Mouse (Mus musculus) lung, postnatal 0 days (tissue): ENCODE measurements at regions not wholly inside any gene's neighbourhood (a gene's known extent, or its start where the extent isn't known, plus 50 kb on each side); places are given as distances from the start of the nearest gene placed in this dataset.

Experiments used
- ATAC-seq: fragments of 200-750 bp; cut with Nextera tagmentation; 2 replicates; pipeline ENCODE4 v1.8.0; 2017; ENCODE audit warnings: moderate library complexity
- DNase-seq: peaks from one replicate; pipeline ENCODE4 v3.0.0-alpha.2; 2016; ENCODE audit warnings: low spot score
- H3K27ac ChIP-seq: fragments of 300-500 bp; sonication (generic); 2 replicates; pipeline ENCODE4 v1.5.1; 2014; ENCODE audit warnings: antibody characterized with exemption, mild to moderate bottlenecking, low read length, mixed read lengths
- H3K27me3 ChIP-seq: fragments of 300-500 bp; sonication (generic); replicated peaks from 2 replicates; pipeline ENCODE4 v1.6.1; 2014; ENCODE audit warnings: low read length, mixed read lengths; ENCODE audit not compliant: insufficient read depth
- H3K36me3 ChIP-seq: fragments of 300-500 bp; sonication (generic); 2 replicates; pipeline ENCODE4 v1.6.1; 2014; ENCODE audit warnings: low read length, mixed read lengths; ENCODE audit not compliant: insufficient read depth
- H3K4me1 ChIP-seq: fragments of 300-500 bp; sonication (generic); 2 replicates; pipeline ENCODE4 v1.6.1; 2014; ENCODE audit warnings: antibody characterized with exemption, low read depth, low read length, mixed read lengths; ENCODE audit not compliant: insufficient read depth
- H3K4me2 ChIP-seq: fragments of 300-500 bp; sonication (generic); replicated peaks from 2 replicates; pipeline ENCODE4 v1.6.1; 2014; ENCODE audit warnings: low read depth, mild to moderate bottlenecking, low read length, moderate library complexity, mixed read lengths
- H3K4me3 ChIP-seq: fragments of 300-500 bp; sonication (generic); 2 replicates; pipeline ENCODE4 v1.5.1; 2014; ENCODE audit warnings: low read depth, low read length
- H3K9ac ChIP-seq: fragments of 300-500 bp; sonication (generic); replicated peaks from 2 replicates; pipeline ENCODE4 v1.6.1; 2014; ENCODE audit warnings: low read depth, mild to moderate bottlenecking
- H3K9me3 ChIP-seq: fragments of 300-500 bp; sonication (generic); 2 replicates; pipeline ENCODE4 v1.6.1; 2016; ENCODE audit warnings: low read length, mixed read lengths
- CTCF ChIP-seq: IDR thresholded peaks from 2 replicates; pipeline ENCODE4 v1.5.1; 2016; ENCODE audit warnings: antibody characterized with exemption, mild to moderate bottlenecking
- EP300 ChIP-seq: IDR thresholded peaks from 2 replicates; pipeline ENCODE4 v1.6.1; 2016; ENCODE audit warnings: antibody characterized with exemption, mild to moderate bottlenecking, control low read depth
- WGBS: fragments of 180-500 bp; shearing (Covaris S2); extraction: QIAGEN DNeasy Blood & Tissue Kit; methylation state at CpG from one replicate; pipeline ENCODE4 v1.1.7; 2014; 5-methylcytosine and 5-hydroxymethylcytosine counted together

DNA sequence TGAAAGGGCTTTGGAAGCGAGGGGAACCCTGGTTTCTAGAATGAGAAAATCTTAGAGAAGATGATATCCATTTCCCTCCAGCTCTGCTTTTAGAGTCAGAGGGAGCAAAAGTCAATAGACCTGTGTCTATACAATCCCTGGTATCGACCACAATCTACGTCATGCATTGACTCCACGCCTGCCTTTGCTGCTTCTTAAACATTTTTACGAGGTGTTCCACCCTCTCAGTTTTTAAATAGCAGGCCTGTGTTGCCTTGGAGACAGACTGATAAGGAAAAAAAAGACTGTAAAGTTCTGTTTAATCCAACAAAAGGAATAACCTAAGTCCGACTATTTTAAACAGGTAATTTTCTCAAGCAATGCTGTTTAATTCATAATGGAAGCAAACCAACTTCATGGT lies 408.0 kb downstream of the Plk2 start:
- 48% methylated on average over 6 of the region's 6 CpGs for WGBS
- Histone ChIP-seq H3K36me3 (no peaks in the 10 kb centered on the region), H3K4me2 (no peak overlapping the region), H3K9me3 (no peaks in the 10 kb centered on the region), H3K27me3 (no peaks in the 10 kb centered on the region), H3K27ac (no peak overlapping the region), H3K4me3 (no peak overlapping the region), H3K9ac (no peak overlapping the region), H3K4me1 (no peaks in the 10 kb centered on the region)
- DNase-seq (no peak), ATAC-seq (no peak)
- no peak for TF ChIP-seq CTCF
- TF ChIP-seq EP300: no peak

GRCm38 (mm10) chr13:110812401-110812800 lies 417.6 kb downstream of the Plk2 start:
- Histone ChIP-seq H3K36me3 (no peaks in the 10 kb centered on the region), H3K27me3 (no peaks in the 10 kb centered on the region), H3K27ac (no peak overlapping the region), H3K4me2 (no peak overlapping the region), H3K4me1 (no peaks in the 10 kb centered on the region), H3K4me3 (no peak overlapping the region), H3K9me3 (no peaks in the 10 kb centered on the region), H3K9ac (no peak overlapping the region)
- no peak for DNase-seq
- 58% methylated on average over 6 of the region's 6 CpGs for WGBS
- TF ChIP-seq CTCF (no peak), EP300 (no peak)
- ATAC-seq: no peak

DNA sequence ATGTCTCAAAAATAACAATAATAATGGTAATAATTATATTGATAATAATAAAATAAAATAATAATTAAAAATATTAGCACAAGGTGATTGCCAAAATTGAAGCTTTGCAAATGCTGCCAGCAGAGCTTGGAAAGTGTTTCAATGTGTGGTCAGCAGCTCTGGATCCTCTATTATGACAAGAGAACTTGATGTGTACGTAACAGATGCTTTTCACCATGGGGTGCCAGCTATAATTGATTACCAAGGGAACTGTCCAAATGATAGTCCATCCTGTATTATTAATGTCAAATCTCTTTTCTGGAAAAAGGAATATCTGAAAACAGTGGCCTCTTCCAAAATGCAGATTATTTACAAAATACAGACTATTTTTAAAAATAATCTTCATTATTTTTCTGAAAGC lies 419.2 kb downstream of the Plk2 start:
- Histone ChIP-seq H3K27ac (no peak overlapping the region), H3K4me1 (no peaks in the 10 kb centered on the region), H3K27me3 (no peaks in the 10 kb centered on the region), H3K9me3 (no peaks in the 10 kb centered on the region), H3K4me2 (no peak overlapping the region), H3K36me3 (no peaks in the 10 kb centered on the region), H3K4me3 (no peak overlapping the region), H3K9ac (no peak overlapping the region)
- ATAC-seq (no peak), DNase-seq (no peak)
- TF ChIP-seq CTCF (no peak), EP300 (no peak)
- 92% methylated on average over 1 of the region's 1 CpGs for whole genome bisulfite sequencing

DNA sequence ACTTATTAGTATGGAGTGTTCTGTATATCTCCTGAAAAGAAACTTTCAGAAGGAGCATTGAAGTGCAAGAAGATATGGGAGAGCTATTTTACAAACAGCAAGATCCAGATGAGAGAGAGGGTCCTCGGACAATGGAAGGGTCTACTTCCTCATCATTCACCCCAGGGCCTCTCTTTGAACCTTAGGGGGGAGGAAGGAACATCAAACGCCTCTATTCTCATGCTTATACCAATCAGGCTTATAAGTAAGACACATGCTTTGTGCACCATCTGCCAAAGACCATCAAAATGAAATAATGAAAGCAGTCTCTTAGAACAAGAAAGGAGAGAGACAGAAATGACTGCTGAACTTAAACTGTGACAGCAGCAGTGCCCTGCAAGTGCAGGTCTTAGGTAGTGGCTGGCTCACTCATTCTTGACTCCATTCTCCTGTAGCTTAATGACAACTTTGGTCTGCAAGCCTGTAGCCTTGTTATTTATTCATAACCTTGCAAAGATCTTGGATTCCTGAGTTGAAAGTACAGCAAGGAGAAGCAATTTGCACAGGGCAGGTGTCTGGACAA lies 424.5 kb downstream of the Plk2 start:
- DNase-seq (no peak), ATAC-seq (no peak)
- Histone ChIP-seq H3K9me3 (no peaks in the 10 kb centered on the region), H3K4me2 (no peak overlapping the region), H3K27me3 (no peaks in the 10 kb centered on the region), H3K4me3 (no peak overlapping the region), H3K4me1 (no peaks in the 10 kb centered on the region), H3K27ac (no peak overlapping the region), H3K36me3 (no peaks in the 10 kb centered on the region), H3K9ac (no peak overlapping the region)
- 50% methylated on average over 2 of the region's 2 CpGs for WGBS
- TF ChIP-seq EP300 (no peak), CTCF (no peak)

- Histone ChIP-seq H3K27ac (no peak overlapping the region), H3K36me3 (no peaks in the 10 kb centered on the region), H3K27me3 (no peaks in the 10 kb centered on the region), H3K4me2 (no peak overlapping the region), H3K4me3 (no peak overlapping the region), H3K4me1 (no peaks in the 10 kb centered on the region), H3K9me3 (no peaks in the 10 kb centered on the region), H3K9ac (no peak overlapping the region)
- ATAC-seq (no peak), DNase-seq (no peak)
- 48% methylated on average over 9 of the region's 9 CpGs for WGBS
- TF ChIP-seq EP300 (no peak), CTCF (no peak)
These were observed 429.9 kb upstream of the Actbl2 start for GRCm38 (mm10) chr13:110824878-110825277.

DNA sequence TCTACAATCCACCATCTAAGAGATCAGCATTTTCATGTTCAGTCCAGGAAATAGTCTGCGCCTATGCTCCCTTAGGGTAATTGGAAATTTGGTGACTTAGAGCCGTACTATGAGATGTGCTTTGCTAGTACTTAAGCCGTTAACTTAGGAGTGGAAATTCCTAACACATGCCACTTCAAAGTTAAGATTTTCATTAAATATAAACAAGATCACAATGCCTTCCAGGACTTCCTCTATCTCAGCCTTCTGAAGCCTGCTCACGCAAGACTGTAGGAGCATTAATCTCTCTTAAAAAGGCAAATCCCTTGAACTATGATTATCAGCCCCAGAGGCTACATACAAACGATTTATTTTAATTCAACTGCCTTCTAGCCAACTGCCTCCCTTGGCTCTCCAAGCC lies 422.4 kb upstream of the Actbl2 start:
- Histone ChIP-seq H3K27me3 (no peaks in the 10 kb centered on the region), H3K4me3 (no peak overlapping the region), H3K4me2 (no peak overlapping the region), H3K9me3 (no peaks in the 10 kb centered on the region), H3K27ac (no peak overlapping the region), H3K4me1 (no peaks in the 10 kb centered on the region; the same call in 1 of the 2 replicates), H3K36me3 (no peaks in the 10 kb centered on the region), H3K9ac (no peak overlapping the region)
- 26% methylated on average over 5 of the region's 5 CpGs for WGBS
- DNase-seq (no peak), ATAC-seq (no peak)
- TF ChIP-seq CTCF (no peak), EP300 (no peak)

GRCm38 (mm10) chr13:110836936-110837335 lies 417.9 kb upstream of the Actbl2 start:
- Histone ChIP-seq H3K27ac (no peak overlapping the region), H3K9me3 (no peaks in the 10 kb centered on the region), H3K36me3 (no peaks in the 10 kb centered on the region), H3K4me3 (no peak overlapping the region), H3K4me2 (no peak overlapping the region), H3K27me3 (no peaks in the 10 kb centered on the region), H3K4me1 (no peaks in the 10 kb centered on the region; the same call in 1 of the 2 replicates), H3K9ac (no peak overlapping the region)
- no peak for TF ChIP-seq EP300
- no peak for TF ChIP-seq CTCF
- 45% methylated on average over 7 of the region's 7 CpGs for WGBS
- ATAC-seq (no peak), DNase-seq (no peak)
